Mouse (Mus musculus): Measurements from ENCODE around the gene Rai1.

DNA sequence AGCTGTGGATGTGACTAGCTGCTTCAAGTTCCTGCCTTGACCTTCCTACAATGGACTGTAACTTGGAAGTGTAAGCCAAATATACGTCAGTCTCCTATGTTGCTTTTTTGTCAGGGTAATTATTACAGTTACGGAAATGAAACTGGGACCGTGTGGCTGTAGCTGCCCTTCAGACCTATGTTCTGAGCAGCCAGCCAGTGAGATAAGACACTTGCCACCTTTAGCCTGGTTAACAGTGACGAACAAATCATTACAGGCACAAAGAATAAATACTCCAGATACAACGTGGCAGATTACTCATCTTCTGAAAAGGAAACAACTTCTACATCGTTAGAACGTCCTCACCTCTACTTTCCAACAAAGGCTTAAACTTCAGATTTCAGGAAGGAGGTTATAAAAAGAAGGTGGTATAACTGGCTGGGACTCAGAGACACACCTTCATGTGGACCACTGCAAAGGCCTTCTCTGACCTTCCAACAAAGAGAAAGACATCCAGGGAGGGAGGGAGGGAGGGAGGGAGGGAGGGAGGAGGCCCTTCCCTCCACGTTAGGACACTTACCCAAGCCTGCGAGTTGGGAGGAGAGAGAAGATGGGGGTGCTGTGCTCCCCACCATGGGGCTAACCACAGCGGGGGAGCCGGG is 139.8 kb downstream of the Rai1 start:
- TF ChIP-seq POLR2A (IDR thresholded peaks at IDR 0.05; ENCODE audit: low read depth, low read length) = no peak
- no peak for TF ChIP-seq CTCF (IDR thresholded peaks at IDR 0.05; ENCODE audit: borderline replicate concordance, insufficient read depth, low read length)

All from embryonic fibroblast, embryonic 13.5 days (primary cell).